Mouse (Mus musculus) ES-Bruce4 (cell line): Measurements from ENCODE around the gene Lonp2. TPM values are rescaled to one million over a fixed set of nuclear protein-coding genes. Genes with fewer than 3 reads are reported as not detected.

Experiments
- H3K27ac ChIP-seq: 2 replicates; pipeline ENCODE4 v1.5.1; 2012; ENCODE audit warnings: low read length, inconsistent platforms; ENCODE audit not compliant: insufficient read depth
- H3K27me3 ChIP-seq: 2 replicates; pipeline ENCODE4 v1.6.1; 2012; ENCODE audit warnings: mild to moderate bottlenecking, low read length, inconsistent platforms; ENCODE audit not compliant: control insufficient read depth, poor library complexity, insufficient read depth, severe bottlenecking
- H3K36me3 ChIP-seq: 2 replicates; pipeline ENCODE4 v1.6.1; 2012; ENCODE audit warnings: inconsistent platforms, mild to moderate bottlenecking, low read length, moderate library complexity; ENCODE audit not compliant: control insufficient read depth, poor library complexity, insufficient read depth, severe bottlenecking
- H3K4me1 ChIP-seq: one replicate; pipeline ENCODE4 v1.8.1; 2011; ENCODE audit warnings: low read length; ENCODE audit not compliant: control insufficient read depth, insufficient read depth
- H3K4me3 ChIP-seq: 2 replicates; pipeline ENCODE4 v1.5.1; 2011; ENCODE audit warnings: low read depth, mild to moderate bottlenecking, low read length
- H3K9ac ChIP-seq: 2 replicates; pipeline ENCODE4 v1.6.1; 2012; ENCODE audit warnings: low read depth, mild to moderate bottlenecking, inconsistent platforms; ENCODE audit not compliant: poor library complexity, severe bottlenecking
- H3K9me3 ChIP-seq: replicated peaks from 2 replicates; pipeline ENCODE4 v1.6.1; 2012; ENCODE audit warnings: mild to moderate bottlenecking, low read length, inconsistent platforms; ENCODE audit not compliant: control insufficient read depth, poor library complexity, insufficient read depth, severe bottlenecking
- CTCF ChIP-seq: IDR thresholded peaks from one replicate; pipeline ENCODE4 v1.8.1; 2011; ENCODE audit warnings: low read depth, low read length
- EP300 ChIP-seq: IDR thresholded peaks from 2 replicates; pipeline ENCODE4 v1.6.1; 2011; ENCODE audit warnings: low read depth, low read length; ENCODE audit not compliant: insufficient read depth
- POLR2A ChIP-seq: IDR thresholded peaks from one replicate; pipeline ENCODE4 v1.8.1; 2011; ENCODE audit warnings: low read length; ENCODE audit not compliant: insufficient read depth
- polyA plus RNA-seq: library from polyadenylated mRNA; stranded (reverse); fragments of >200 nt; gene quantifications from 2 replicates; pipeline ENCODE4 v1.2.4, GENCODE M21; 2011; ENCODE audit warnings: low read depth; ENCODE audit not compliant: missing spikeins, insufficient read depth, insufficient read length

Gene Lonp2
- polyA plus RNA-seq, 1 experiment, result 28.5 TPM

DNA sequence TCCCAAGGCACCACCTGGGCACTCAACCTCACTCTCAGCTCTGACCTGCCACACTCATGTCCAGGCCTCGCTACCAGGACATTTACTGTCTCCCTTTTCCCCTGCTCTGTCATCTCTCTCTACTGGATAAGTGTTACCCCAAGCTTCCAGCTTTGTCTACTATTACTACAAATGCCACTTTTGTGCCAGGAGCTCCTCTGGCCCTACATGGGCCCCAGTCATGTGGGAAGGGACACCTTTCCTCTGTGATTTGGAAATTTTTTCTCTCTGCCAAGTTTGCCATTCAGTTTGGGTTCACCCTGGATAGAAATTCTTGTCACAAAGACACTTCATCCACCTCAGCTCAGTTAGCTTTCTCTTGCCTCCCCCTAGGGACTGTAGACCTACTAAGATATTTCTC is 107.0 kb downstream of the Lonp2 start:
- Histone ChIP-seq H3K27ac (no peak overlapping the region), H3K9ac (no peak overlapping the region), H3K4me3 (no peak overlapping the region), H3K27me3 (no peaks in the 10 kb centered on the region), H3K36me3 (peaks cover 5% of the 10 kb centered on the region; the same call in 1 of the 2 replicates), H3K9me3 (no peaks in the 10 kb centered on the region), H3K4me1 (peaks cover 1% of the 10 kb centered on the region)
- no peak for TF ChIP-seq POLR2A
- TF ChIP-seq EP300, result no peak
- TF ChIP-seq CTCF, result no peak

DNA sequence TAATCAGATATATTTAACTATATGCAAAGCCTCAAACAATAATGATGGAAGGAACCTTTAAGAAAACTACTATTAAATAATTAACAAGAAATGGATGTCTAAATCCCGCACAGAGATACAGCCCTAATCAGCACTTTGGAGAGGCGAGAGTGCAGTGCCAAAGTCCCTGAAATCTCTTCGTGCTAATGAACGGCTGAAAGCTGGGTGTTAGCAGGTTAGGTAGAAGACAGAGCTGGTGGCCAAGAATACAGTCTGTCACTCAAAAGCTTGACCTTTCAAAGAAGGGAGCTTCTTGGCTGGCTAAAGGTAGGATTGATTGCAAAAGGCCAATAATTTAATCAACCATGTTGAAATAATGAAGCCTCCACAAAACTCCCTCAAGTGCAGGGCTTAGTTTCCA is 110.3 kb downstream of the Lonp2 start:
- TF ChIP-seq CTCF (no peak), POLR2A (no peak), EP300 (no peak)
- Histone ChIP-seq H3K27ac (no peak overlapping the region), H3K9ac (no peak overlapping the region)

DNA sequence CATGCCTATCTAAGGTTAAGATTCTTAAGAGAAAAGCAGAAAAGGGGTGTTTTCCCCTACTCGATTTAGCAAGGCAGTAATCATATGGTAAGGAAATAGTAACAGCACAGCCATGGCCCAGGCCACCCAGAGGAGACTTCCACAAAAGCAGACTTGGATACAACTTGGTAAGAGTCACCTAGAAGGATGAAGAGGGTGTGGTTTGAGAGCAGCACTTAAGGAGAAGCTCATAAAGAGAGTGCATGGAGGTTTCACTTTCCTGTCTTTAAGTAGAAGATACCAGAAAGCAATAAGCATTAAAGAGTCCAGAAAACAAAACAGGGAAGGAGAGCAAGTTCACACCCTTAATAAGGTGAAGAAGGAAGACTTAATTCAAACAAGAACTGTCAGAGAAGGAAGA is 111.1 kb downstream of the Lonp2 start:
- Histone ChIP-seq H3K9ac (no peak overlapping the region), H3K27ac (no peak overlapping the region; the same call in 1 of the 2 replicates), H3K4me3 (no peak overlapping the region), H3K9me3 (peaks cover 10% of the 10 kb centered on the region), H3K36me3 (no peaks in the 10 kb centered on the region), H3K27me3 (no peaks in the 10 kb centered on the region; the same call in 1 of the 2 replicates), H3K4me1 (peaks cover 1% of the 10 kb centered on the region)
- TF ChIP-seq EP300 (no peak), CTCF (no peak), POLR2A (no peak)

More for the DNA sequence above, 110.3 kb downstream of the Lonp2 start:
- Histone ChIP-seq H3K4me3 (no peak overlapping the region), H3K27me3 (no peaks in the 10 kb centered on the region), H3K9me3 (peaks cover 4% of the 10 kb centered on the region; the same call in 1 of the 2 replicates), H3K36me3 (no peaks in the 10 kb centered on the region), H3K4me1 (peaks cover 1% of the 10 kb centered on the region)

DNA sequence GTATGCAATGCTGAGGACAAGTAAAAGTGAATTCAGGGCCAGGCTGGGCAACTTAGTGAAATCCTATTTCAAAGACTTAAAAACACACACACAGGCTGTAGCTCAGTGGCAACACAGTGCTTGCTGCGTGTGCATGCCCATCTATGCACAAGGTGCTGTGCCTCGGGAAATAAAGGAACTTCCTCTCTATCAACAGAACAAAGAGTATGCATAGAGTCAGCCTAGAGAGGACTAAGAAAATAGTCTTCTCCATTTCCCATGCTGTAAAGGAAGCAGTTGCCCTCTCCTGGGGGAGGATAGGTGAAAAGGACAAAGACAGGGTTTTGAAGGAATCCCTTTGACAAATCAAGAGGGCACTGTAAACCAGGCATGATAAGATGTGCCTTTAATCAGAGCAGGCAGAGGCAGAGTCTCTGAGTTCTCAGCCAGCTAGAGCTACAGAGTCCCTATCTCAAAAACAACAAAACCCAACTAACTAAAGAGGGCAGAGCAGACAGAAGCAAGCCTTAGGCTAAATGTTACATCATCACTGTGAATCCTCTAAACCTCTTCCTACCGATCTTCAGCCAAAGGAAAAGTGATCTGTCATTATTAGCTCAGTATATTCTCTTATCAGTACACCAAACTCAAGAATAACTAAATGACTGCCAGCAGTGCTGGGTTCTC is 111.7 kb downstream of the Lonp2 start:
- H3K9me3 ChIP-seq, result peaks cover 13% of the 10 kb centered on the region
- H3K27ac ChIP-seq, result peak overlapping the region; percentile 70; the same call in 1 of the 2 replicates
- H3K9ac ChIP-seq, result no peak overlapping the region
- no peak for TF ChIP-seq CTCF
- no peak for TF ChIP-seq POLR2A
- TF ChIP-seq EP300, result no peak
- H3K36me3 ChIP-seq, result no peaks in the 10 kb centered on the region
- H3K4me3 ChIP-seq, result no peak overlapping the region
- no peaks in the 10 kb centered on the region for H3K4me1 ChIP-seq
- no peaks in the 10 kb centered on the region; the same call in 1 of the 2 replicates for H3K27me3 ChIP-seq

DNA sequence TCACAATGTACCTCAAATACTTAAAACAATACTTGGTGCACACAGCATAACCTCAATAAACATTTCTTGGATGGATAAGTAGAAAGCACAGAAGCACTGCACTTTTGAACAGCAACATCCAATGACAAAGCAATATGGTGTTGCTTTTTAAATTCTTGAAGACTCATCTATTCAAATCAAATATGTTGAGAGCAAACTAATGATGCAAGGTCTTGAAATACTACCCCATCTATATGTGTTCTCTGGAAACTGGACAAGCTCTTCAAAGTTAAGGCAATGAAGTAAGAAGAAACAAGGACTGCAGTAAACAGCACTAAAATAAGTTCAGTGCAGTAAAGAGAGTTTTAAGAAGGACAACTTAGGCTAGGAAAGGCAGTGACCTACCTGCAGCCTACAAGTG is 117.1 kb downstream of the Lonp2 start:
- TF ChIP-seq POLR2A, result no peak
- no peak for TF ChIP-seq EP300
- TF ChIP-seq CTCF, result no peak
- Histone ChIP-seq H3K27me3 (no peaks in the 10 kb centered on the region; the same call in 1 of the 2 replicates), H3K9ac (no peak overlapping the region), H3K36me3 (no peaks in the 10 kb centered on the region), H3K9me3 (peaks cover 13% of the 10 kb centered on the region), H3K4me1 (no peaks in the 10 kb centered on the region), H3K27ac (no peak overlapping the region), H3K4me3 (no peak overlapping the region)

DNA sequence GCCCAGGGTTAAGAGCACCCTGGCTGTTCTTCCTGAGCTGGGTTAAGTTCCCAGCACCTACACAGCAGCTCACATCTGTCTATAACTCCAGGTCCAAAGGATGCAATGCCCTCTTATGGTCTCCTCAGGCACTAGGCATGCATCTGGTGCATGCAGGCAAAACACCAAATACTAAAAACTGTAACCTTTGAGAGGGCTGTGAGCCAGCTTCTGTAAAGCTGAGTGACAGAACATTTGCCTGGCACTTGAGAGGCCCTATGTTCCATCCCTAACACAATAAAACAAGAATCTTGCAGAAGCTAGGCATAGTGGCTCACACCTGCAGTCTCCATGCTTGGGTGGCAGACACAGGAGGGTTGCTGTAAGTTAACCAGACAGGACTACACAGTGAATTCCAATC is 117.8 kb downstream of the Lonp2 start:
- Histone ChIP-seq H3K4me3 (no peak overlapping the region), H3K27me3 (no peaks in the 10 kb centered on the region; the same call in 1 of the 2 replicates), H3K4me1 (no peaks in the 10 kb centered on the region), H3K27ac (no peak overlapping the region), H3K36me3 (no peaks in the 10 kb centered on the region), H3K9ac (no peak overlapping the region), H3K9me3 (peaks cover 13% of the 10 kb centered on the region)
- no peak for TF ChIP-seq EP300
- TF ChIP-seq CTCF, result no peak
- TF ChIP-seq POLR2A, result no peak
